Mouse (Mus musculus): Measurements from ENCODE around the gene Pygm. TPM values are rescaled to one million over a fixed set of nuclear protein-coding genes. Genes with fewer than 3 reads are reported as not detected.

Gene Pygm
- polyA plus RNA-seq, 1 experiment from 2014 or later = 203 TPM

DNA sequence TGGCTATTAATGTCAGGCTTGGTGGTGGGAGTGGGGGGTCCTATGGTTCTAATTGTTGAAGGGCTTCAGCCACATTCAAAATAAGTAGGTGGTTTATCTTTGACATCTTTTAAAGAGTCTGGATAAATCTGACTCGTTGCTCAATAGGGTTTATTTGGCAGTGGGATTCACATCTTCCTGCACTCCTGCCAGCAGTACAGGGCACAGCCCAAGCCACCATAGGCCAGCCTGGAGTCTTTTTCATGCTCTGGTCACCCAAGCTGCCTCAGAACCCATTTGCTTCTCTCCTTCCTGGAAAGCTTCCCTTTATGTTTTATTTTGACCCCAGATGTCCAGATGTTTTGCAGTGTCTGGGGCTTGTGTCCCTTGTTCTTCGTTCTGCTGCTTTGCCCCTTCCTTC, 7.6 kb upstream of the Pygm start:
- 67% methylated on average over 2 of the region's 2 CpGs for WGBS
- peak overlapping the region; percentile 59; the same call in 1 of the 2 replicates for H3K27ac ChIP-seq (replicated peaks)

DNA sequence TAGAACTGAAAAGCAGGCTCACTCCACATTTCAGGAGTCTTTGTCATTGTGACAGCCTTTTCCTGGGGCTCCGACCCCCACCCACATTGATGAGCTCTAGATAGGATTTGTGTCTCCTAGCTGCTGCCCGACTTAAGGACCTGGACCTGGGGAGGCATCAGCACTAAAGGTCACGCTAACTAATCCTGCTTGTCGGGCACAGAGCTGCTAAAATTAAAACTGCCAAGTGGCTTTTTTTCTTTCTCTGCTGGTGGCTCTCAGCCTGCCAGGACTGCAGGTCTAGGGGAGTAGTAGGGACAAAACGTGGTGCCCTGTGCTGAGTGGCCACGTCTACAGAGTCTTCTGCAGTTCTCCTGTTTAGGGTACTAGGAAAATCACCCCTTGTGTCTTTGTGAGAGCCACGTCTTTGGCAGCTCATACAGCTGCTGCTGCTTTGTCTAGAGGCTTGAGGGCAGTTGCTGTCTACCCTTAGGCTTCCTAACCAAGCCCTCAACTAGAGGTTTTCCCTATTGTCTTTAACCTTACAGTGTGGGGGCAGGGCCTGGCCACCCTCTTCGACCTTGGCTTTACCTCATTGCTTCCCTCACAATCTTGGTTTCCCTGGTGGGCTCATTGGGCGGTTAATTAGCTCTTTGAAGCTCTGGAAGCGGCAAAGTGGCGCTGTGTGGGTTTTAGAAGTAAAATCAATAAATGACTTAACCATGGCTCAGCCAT, 6.7 kb upstream of the Pygm start:
- Histone ChIP-seq H3K27me3 (replicated peaks) (no peaks in the 10 kb centered on the region), H3K9me3 (no peaks in the 10 kb centered on the region), H3K27ac (replicated peaks) (peak overlapping the region; percentile 59), H3K4me3 (no peak overlapping the region), H3K4me2 (no peak overlapping the region), H3K36me3 (peaks cover 80% of the 10 kb centered on the region), H3K9ac (no peak overlapping the region; the same call in 1 of the 2 replicates), H3K4me1 (peaks cover 32% of the 10 kb centered on the region)
- WGBS = 68% methylated on average over 11 of the region's 11 CpGs
- ATAC-seq (ENCODE audit: extremely low read depth, insufficient number of reproducible peaks, low FRiP score, low TSS enrichment) = no peak

More for the DNA sequence above, 7.6 kb upstream of the Pygm start:
- H3K4me3 ChIP-seq = no peak overlapping the region
- H3K9me3 ChIP-seq = no peaks in the 10 kb centered on the region
- H3K27me3 ChIP-seq (replicated peaks) = no peaks in the 10 kb centered on the region
- ATAC-seq (ENCODE audit: extremely low read depth, insufficient number of reproducible peaks, low FRiP score, low TSS enrichment) = no peak
- peaks cover 88% of the 10 kb centered on the region for H3K36me3 ChIP-seq
- peak overlapping the region; percentile 19; the same call in 1 of the 2 replicates for H3K9ac ChIP-seq
- H3K4me2 ChIP-seq = no peak overlapping the region
- H3K4me1 ChIP-seq = peaks cover 27% of the 10 kb centered on the region

DNA sequence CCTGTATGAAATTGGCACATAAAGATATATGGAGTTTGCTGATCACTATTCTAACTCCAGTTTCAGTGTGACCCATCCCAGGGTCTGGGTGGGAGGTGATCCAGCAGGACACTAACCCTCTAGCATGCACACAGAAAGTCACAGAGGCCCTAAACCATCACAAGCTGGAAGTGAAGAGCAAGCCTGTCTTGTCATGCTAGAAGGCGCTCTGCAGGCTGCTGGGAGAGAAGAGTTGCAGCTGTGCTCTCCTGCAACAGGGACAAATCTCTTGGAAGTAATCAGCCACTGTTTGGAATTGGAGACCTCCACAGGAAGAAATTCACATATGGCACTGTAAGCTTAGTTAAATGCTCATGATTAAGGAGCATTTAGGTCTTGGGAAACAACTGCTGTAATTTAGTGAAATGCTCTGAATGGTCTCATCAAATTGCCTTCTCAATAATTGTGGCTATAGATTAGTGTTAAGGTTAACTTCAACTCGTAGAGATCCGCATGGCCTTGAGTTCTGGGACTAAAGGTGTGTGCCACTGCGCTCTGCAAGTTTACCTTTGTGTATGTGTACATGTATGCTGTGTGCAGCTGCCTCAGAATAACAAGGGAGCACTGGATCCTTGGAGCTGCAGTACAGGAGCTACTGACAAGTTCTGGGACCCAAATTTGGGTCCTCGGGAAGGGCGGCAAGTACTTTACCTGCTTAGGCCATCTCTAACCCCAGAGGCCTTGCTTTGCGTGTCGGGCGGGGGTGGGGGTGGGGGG, 3.6 kb upstream of the Pygm start:
- Histone ChIP-seq H3K27ac (replicated peaks) (no peak overlapping the region), H3K36me3 (peaks cover 49% of the 10 kb centered on the region), H3K4me2 (no peak overlapping the region), H3K9me3 (no peaks in the 10 kb centered on the region), H3K9ac (no peak overlapping the region), H3K4me1 (peaks cover 48% of the 10 kb centered on the region), H3K4me3 (no peak overlapping the region), H3K27me3 (replicated peaks) (no peaks in the 10 kb centered on the region)
- WGBS = 81% methylated on average over 9 of the region's 9 CpGs
- ATAC-seq (ENCODE audit: extremely low read depth, insufficient number of reproducible peaks, low FRiP score, low TSS enrichment) = no peak

DNA sequence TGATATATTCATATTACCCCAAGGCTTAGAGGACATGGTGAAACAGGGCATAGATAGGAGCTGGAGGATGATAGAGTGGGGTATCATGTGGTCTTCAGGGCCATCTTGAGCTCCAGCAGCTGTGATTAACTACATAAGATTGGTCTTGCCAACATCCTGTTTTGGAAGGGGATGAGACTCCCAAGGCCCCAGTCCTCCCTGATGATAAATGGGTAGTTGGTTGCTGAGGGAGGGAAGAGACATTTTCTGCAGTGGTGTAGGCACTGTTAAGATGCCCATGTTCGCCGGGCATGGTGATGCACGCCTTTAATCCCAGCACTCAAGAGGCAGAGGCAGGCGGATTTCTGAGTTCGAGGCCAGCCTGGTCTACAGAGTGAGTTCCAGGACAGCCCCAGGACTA, 3.0 kb upstream of the Pygm start:
- H3K9ac ChIP-seq = no peak overlapping the region
- no peaks in the 10 kb centered on the region for H3K9me3 ChIP-seq
- no peak for ATAC-seq (ENCODE audit: extremely low read depth, insufficient number of reproducible peaks, low FRiP score, low TSS enrichment)
- H3K36me3 ChIP-seq = peaks cover 42% of the 10 kb centered on the region
- no peak overlapping the region for H3K27ac ChIP-seq (replicated peaks)
- WGBS = 91% methylated on average over 5 of the region's 5 CpGs
- H3K4me2 ChIP-seq = no peak overlapping the region
- peaks cover 52% of the 10 kb centered on the region for H3K4me1 ChIP-seq
- H3K4me3 ChIP-seq = no peak overlapping the region
- no peaks in the 10 kb centered on the region for H3K27me3 ChIP-seq (replicated peaks)

DNA sequence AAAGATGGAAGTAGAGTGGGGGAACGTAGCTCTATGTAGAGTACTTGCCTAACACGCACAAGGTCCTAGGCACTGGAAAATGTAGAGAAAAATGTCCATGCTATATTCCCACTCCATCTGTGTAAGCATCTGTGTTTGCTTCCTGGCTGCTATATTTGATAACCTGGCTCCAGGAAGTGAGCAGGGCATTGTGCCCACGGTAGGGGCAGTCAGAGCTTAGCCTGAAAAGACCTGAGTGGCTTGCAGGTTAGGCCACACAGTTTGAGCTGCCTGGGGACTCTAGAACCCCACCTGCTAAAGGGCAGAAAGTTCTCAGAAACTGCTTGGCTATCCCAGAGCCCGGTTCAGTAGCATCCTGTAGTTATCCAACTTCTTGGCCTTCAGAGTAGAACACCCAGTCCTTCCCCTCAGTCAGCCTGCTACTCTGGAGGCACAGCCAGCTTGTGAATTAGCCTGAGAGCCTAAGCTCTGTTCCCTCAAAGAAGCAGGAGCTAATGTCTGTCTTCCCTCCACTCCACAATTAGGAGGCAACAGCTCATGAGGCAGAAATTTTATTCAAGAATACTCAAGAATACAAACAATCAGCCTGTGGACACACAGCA, 1.8 kb upstream of the Pygm start:
- Histone ChIP-seq H3K9ac (no peak overlapping the region), H3K27me3 (replicated peaks) (no peaks in the 10 kb centered on the region)

DNA sequence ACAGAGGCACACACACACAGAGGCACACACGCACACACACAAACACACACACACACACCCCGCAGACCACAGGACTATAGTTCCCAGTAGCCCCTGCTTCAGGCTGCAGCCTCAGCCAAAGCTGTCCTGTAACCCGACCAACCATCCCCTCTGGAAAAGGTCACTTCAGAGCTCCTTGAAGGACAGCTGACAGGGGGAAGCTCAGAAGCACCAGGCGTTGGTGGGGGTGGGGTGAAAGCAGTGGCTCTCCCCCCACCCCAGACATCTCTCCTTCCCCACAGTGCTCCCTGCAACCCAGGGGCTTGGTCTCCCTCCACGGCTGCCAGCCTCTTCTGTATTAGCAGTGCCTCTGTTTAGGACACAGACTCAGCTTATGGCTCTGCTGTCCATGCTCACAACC, 729 bp upstream of the Pygm start:
- no peak for ATAC-seq (ENCODE audit: extremely low read depth, insufficient number of reproducible peaks, low FRiP score, low TSS enrichment)

More for the DNA sequence above, 1.8 kb upstream of the Pygm start:
- Histone ChIP-seq H3K4me2 (no peak overlapping the region), H3K4me3 (no peak overlapping the region), H3K27ac (replicated peaks) (peak overlapping the region; percentile 87), H3K9me3 (no peaks in the 10 kb centered on the region), H3K36me3 (peaks cover 39% of the 10 kb centered on the region), H3K4me1 (peaks cover 53% of the 10 kb centered on the region)
- 68% methylated on average over 4 of the region's 4 CpGs for WGBS
- no peak for ATAC-seq (ENCODE audit: extremely low read depth, insufficient number of reproducible peaks, low FRiP score, low TSS enrichment)

DNA sequence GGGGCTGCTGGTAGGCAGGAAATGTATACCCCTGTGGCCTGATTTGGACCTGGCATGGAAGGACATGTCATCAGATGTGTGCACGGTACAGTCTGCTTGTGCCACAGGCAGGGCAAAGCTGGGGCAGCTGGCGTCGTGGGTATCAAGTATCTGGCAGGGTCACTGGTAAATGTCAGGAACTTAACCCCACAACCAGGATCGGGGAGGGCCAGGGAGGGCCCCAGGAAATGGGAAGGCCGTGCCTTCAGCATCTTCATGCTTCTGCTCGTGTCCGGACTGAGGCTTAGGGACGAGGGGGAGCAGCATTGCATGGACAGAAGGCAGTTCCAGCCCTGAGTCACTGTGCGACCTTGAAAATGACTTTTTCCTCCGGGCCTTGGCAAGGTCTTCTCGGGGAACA, 755 bp downstream of the Pygm start:
- Histone ChIP-seq H3K27me3 (replicated peaks) (no peaks in the 10 kb centered on the region; the same call in 1 of the 2 replicates), H3K36me3 (peaks cover 38% of the 10 kb centered on the region), H3K9me3 (no peaks in the 10 kb centered on the region), H3K9ac (peak overlapping the region; percentile 85), H3K27ac (replicated peaks) (peak overlapping the region; percentile 87), H3K4me3 (peak overlapping the region; percentile 57), H3K4me1 (peaks cover 55% of the 10 kb centered on the region), H3K4me2 (peak overlapping the region; percentile 72)
- no peak for ATAC-seq (ENCODE audit: extremely low read depth, insufficient number of reproducible peaks, low FRiP score, low TSS enrichment)
- WGBS = 33% methylated on average over 11 of the region's 11 CpGs

More for the DNA sequence above, 729 bp upstream of the Pygm start:
- WGBS = 29% methylated on average over 5 of the region's 5 CpGs
- no peaks in the 10 kb centered on the region for H3K9me3 ChIP-seq
- H3K4me1 ChIP-seq = peaks cover 48% of the 10 kb centered on the region
- peak overlapping the region; percentile 87 for H3K27ac ChIP-seq (replicated peaks)
- peak overlapping the region; percentile 72 for H3K4me2 ChIP-seq
- H3K9ac ChIP-seq = peak overlapping the region; percentile 58
- H3K4me3 ChIP-seq = no peak overlapping the region
- H3K36me3 ChIP-seq = peaks cover 38% of the 10 kb centered on the region
- H3K27me3 ChIP-seq (replicated peaks) = no peaks in the 10 kb centered on the region

DNA sequence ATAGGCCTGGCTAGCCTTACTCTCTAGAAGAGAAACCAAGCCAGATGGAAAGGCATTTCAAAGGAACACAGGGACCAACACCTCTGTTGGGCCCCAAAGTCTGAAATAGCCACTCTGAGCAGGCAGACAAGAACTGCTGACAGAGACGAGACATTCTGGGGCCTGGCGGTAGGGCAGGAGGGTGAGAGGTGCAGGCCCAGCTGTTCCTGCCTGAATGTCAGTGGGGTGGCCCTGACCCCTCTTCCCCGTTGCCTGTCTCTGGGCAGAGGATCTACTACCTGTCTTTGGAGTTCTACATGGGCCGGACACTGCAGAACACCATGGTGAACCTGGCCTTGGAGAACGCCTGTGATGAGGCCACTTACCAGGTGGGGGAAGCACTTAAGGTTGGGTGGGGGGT, 1.2 kb downstream of the Pygm start:
- no peaks in the 10 kb centered on the region for H3K9me3 ChIP-seq
- 44% methylated on average over 5 of the region's 5 CpGs for WGBS
- H3K4me1 ChIP-seq = peaks cover 57% of the 10 kb centered on the region
- H3K4me3 ChIP-seq = peak overlapping the region; percentile 57
- H3K27ac ChIP-seq (replicated peaks) = peak overlapping the region; percentile 87
- H3K27me3 ChIP-seq (replicated peaks) = no peaks in the 10 kb centered on the region; the same call in 1 of the 2 replicates
- peaks cover 42% of the 10 kb centered on the region for H3K36me3 ChIP-seq
- H3K4me2 ChIP-seq = peak overlapping the region; percentile 72
- no peak for ATAC-seq (ENCODE audit: extremely low read depth, insufficient number of reproducible peaks, low FRiP score, low TSS enrichment)
- peak overlapping the region; percentile 85 for H3K9ac ChIP-seq

DNA sequence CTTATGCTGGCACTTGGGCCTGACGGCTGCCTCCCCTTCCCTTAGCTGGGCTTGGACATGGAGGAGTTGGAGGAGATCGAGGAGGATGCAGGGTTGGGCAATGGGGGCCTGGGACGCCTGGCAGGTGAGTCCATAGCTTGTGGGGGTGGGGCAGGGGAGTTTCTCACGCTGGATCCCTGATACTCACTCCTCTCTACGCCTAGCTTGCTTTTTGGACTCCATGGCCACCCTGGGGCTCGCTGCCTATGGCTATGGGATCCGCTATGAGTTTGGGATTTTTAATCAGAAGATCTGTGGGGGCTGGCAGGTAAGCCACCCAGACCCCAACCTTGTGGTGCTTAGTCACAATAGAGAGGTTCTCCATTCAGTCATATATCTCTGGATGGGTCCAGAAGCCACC, 1.6 kb downstream of the Pygm start:
- peaks cover 57% of the 10 kb centered on the region for H3K4me1 ChIP-seq
- no peaks in the 10 kb centered on the region for H3K9me3 ChIP-seq
- H3K4me3 ChIP-seq = peak overlapping the region; percentile 57

DNA sequence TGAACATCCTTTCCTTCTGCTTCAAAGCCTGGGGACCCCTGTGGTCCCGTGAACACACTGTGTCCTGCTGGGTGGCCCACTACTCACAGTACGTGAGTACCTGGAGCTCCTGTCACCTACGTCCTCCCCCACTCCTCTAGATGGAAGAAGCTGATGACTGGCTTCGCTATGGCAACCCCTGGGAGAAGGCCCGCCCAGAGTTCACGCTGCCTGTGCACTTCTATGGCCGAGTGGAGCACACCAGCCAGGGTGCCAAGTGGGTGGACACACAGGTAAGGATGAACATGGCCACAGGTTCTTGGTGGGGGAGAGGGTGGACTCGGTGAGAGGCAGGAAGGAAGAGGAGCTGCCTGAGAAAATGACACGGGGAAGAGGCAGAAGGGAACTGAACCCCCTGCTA, 2.0 kb downstream of the Pygm start:
- WGBS = 68% methylated on average over 9 of the region's 9 CpGs
- Histone ChIP-seq H3K27ac (replicated peaks) (no peak overlapping the region), H3K9me3 (no peaks in the 10 kb centered on the region), H3K4me2 (peak overlapping the region; percentile 72), H3K9ac (peak overlapping the region; percentile 85), H3K4me3 (peak overlapping the region; percentile 57), H3K27me3 (replicated peaks) (no peaks in the 10 kb centered on the region; the same call in 1 of the 2 replicates), H3K4me1 (peaks cover 57% of the 10 kb centered on the region), H3K36me3 (peaks cover 46% of the 10 kb centered on the region)
- no peak for ATAC-seq (ENCODE audit: extremely low read depth, insufficient number of reproducible peaks, low FRiP score, low TSS enrichment)

More for the DNA sequence above, 1.6 kb downstream of the Pygm start:
- H3K27me3 ChIP-seq (replicated peaks) = no peaks in the 10 kb centered on the region; the same call in 1 of the 2 replicates
- H3K9ac ChIP-seq = peak overlapping the region; percentile 85
- peak overlapping the region; percentile 87 for H3K27ac ChIP-seq (replicated peaks)
- no peak for ATAC-seq (ENCODE audit: extremely low read depth, insufficient number of reproducible peaks, low FRiP score, low TSS enrichment)
- WGBS = 65% methylated on average over 7 of the region's 7 CpGs
- H3K36me3 ChIP-seq = peaks cover 42% of the 10 kb centered on the region
- H3K4me2 ChIP-seq = peak overlapping the region; percentile 72

DNA sequence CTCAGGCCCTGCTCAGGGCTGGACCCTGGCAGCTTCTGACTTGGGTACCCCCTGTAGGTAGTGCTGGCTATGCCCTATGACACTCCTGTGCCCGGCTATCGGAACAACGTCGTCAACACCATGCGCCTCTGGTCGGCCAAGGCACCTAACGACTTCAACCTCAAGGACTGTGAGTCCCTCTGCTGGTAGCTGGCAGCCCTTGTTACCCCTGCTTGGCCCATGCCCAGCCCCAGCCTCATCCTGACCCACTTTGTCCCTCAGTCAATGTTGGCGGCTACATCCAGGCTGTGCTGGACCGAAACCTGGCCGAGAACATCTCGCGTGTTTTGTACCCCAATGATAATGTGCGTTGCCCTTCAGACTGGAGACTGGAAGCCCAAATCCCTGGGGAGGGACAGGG, 3.8 kb downstream of the Pygm start:
- no peak overlapping the region for H3K4me2 ChIP-seq
- H3K36me3 ChIP-seq = peaks cover 63% of the 10 kb centered on the region
- no peak overlapping the region for H3K9ac ChIP-seq
- H3K4me3 ChIP-seq = no peak overlapping the region
- no peaks in the 10 kb centered on the region for H3K9me3 ChIP-seq
- WGBS = 76% methylated on average over 13 of the region's 13 CpGs
- no peak overlapping the region for H3K27ac ChIP-seq (replicated peaks)
- peaks cover 47% of the 10 kb centered on the region for H3K4me1 ChIP-seq
- no peaks in the 10 kb centered on the region; the same call in 1 of the 2 replicates for H3K27me3 ChIP-seq (replicated peaks)
- no peak for ATAC-seq (ENCODE audit: extremely low read depth, insufficient number of reproducible peaks, low FRiP score, low TSS enrichment)

Data from heart, embryonic 13.5 days (tissue).